Mouse (Mus musculus) heart, adult 2 months (tissue): ENCODE data around the gene Ndst2. TPM values are rescaled to one million over a fixed set of nuclear protein-coding genes. Genes with fewer than 3 reads are reported as not detected.

Experiments
- DNase-seq, 2 experiments: peaks; one replicate each; pipeline ENCODE4 v3.0.0; 2021
- H3K27ac ChIP-seq: fragments of 200-600 bp; 2 replicates; pipeline ENCODE4 v1.8.1; 2022
- H3K27me3 ChIP-seq: fragments of 200-500 bp; 2 replicates; pipeline ENCODE4 v1.6.1; 2012; ENCODE audit warnings: mild to moderate bottlenecking, low read length, inconsistent platforms, mixed read lengths; ENCODE audit not compliant: control insufficient read depth, insufficient read depth
- H3K36me3 ChIP-seq: fragments of 200-500 bp; 2 replicates; pipeline ENCODE4 v1.6.1; 2012; ENCODE audit warnings: low read length, inconsistent platforms; ENCODE audit not compliant: control insufficient read depth, insufficient read depth
- H3K4me1 ChIP-seq: fragments of 200-500 bp; 2 replicates; pipeline ENCODE4 v1.6.1; 2011; ENCODE audit warnings: low read length; ENCODE audit not compliant: control insufficient read depth, insufficient read depth
- H3K4me3 ChIP-seq: fragments of 200-600 bp; 2 replicates; pipeline ENCODE4 v1.8.1; 2022
- H3K79me2 ChIP-seq: fragments of 200-500 bp; replicated peaks from 2 replicates; pipeline ENCODE4 v1.6.1; 2012; ENCODE audit warnings: mild to moderate bottlenecking, inconsistent platforms, low read length, moderate library complexity, mixed read lengths; ENCODE audit not compliant: control insufficient read depth, insufficient read depth
- H3K9ac ChIP-seq: fragments of 200-500 bp; 2 replicates; pipeline ENCODE4 v1.6.1; 2012; ENCODE audit warnings: low read depth, mild to moderate bottlenecking, control low read depth, inconsistent platforms, low read length, mixed read lengths
- CTCF ChIP-seq: fragments of 200-600 bp; IDR thresholded peaks from 2 replicates; pipeline ENCODE4 v1.8.1; 2022; ENCODE audit warnings: antibody characterized with exemption, mild to moderate bottlenecking, moderate library complexity
- EP300 ChIP-seq: fragments of 200-500 bp; IDR thresholded peaks from 2 replicates; pipeline ENCODE4 v1.6.1; 2011; ENCODE audit warnings: low read depth, low read length, control low read depth; ENCODE audit not compliant: insufficient read depth
- POLR2A ChIP-seq: fragments of 200-500 bp; IDR thresholded peaks from 2 replicates; pipeline ENCODE4 v1.6.1; 2011; ENCODE audit warnings: mild to moderate bottlenecking, low read depth, low read length, control low read depth; ENCODE audit not compliant: insufficient read depth
- WGBS: fragments of 180-500 bp; shearing (Covaris S2); methylation state at CpG from one replicate; pipeline ENCODE4 v1.1.7; 2018; 5-methylcytosine and 5-hydroxymethylcytosine counted together
- intact Hi-C: fragments of 180-260 bp; cut with DNase I; formaldehyde crosslinking; loops from one replicate; pipeline ENCODE4 v1.15.1; 2025
- long read RNA-seq: library from polyadenylated mRNA; stranded (forward); transcript quantifications from one replicate; pipeline ENCODE4 v2.0.0, GENCODE M21; 2021
- polyA plus RNA-seq: library from polyadenylated mRNA; depleted of rRNA; stranded (reverse); fragments of >200 nt; gene quantifications from 2 replicates; pipeline ENCODE4 v1.2.3, GENCODE M21; 2012; rRNA removed
- total RNA-seq, 2 experiments: library from RNA; stranded (reverse); gene quantifications; 2 replicates each; pipeline ENCODE4 v1.2.3; 2021

Gene Ndst2
- total RNA-seq, result 1 to 10 TPM; 8.3 to 8.5 TPM
- polyA plus RNA-seq, result 15.5 and 23.7 TPM in 2 replicates
- long read RNA-seq, partial matches to known transcripts, result 0 of 6 reads
- long read RNA-seq, other reads (novel, unspliced or antisense), result 1 of 6 reads

DNA sequence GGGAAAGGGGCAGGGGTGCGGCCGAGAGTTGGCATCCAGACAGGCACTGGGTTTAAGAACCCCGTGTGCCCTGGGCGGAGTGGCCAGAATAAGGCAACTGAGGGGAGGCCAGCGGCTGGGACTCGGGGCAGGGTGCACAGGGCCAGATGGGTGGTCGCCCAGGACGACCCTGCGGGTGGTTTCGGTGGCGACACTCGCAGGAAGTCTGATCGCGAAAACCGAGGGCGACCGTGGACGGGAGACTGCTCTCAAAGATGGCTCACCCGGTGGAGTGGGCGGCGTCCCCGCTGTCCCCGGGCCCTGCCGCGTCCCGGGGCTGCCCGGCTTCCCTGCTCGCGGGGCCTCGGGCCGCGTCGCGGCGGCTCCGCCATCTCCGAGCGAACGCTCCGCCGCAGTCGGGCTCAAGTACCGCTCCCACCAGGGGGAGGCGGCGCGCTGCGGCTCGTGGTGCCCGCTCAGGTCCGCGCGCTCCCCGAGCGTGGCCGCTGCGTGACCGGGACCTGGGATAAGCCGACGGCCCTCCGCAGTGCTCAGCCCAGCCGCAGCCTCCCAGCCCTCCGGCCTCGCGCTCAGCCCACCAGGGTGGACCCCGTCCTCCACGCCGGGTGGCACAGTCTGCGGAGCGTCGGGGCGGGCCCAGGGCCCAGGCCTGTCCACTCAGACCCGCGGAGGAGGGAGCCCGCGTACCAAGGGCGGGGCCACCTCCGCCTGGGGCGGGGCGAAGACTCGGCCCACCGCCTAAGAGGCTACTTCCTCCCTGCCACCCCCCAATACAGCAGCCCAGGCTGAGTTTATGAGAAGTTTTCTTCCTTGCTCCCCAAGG lies at the start of gene Ndst2:
Gene Ndst2, minus strand, starts transcription at position 611 of the 823 bp plus-strand sequence.
- DNase-seq, result peak; percentile 94
- peaks cover 3% of the 10 kb centered on the region; the same call in 1 of the 2 replicates for H3K79me2 ChIP-seq
- H3K4me3 ChIP-seq, result peak within 1 kb of the TSS; percentile 94
- no peaks in the 10 kb centered on the region for H3K27me3 ChIP-seq
- H3K4me1 ChIP-seq, result peaks cover 7% of the 10 kb centered on the region
- H3K9ac ChIP-seq, result peak within 1 kb of the TSS; percentile 96
- intact Hi-C loops, result loop anchor here (10.0 kb wide), 1 partner anchor 141 kb away; no protein-coding TSS in a partner anchor
- TF ChIP-seq EP300, result no peak; the same call in 1 of the 2 replicates
- peak; percentile 68 for TF ChIP-seq POLR2A
- peak; percentile 36 for TF ChIP-seq CTCF
- H3K36me3 ChIP-seq, result no peaks in the 10 kb centered on the region
- peak within 1 kb of the TSS; percentile 98 for H3K27ac ChIP-seq
- under 1% methylated on average over 79 of the region's 81 CpGs for WGBS

DNA sequence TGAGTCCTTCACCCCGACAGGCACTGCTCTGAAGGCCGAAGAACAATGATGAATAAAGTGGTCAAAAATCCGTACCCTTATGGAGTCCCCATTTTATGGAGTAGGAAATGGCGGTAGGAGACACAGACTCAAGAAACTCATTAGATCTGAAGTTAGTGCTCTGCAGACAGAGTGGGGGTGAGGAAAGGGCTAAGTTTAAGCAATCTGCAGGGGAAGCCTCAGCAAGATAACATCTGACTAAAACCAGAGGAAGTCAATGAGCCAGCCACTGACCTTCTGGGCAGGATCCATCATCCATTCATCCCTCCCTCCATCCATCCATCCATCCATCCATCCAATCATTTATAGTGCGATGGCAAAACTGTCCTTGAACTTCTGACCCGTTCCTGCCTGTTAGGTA lies 49.2 kb upstream of the Ndst2 start:
- Histone ChIP-seq H3K4me3 (no peak overlapping the region), H3K27me3 (no peaks in the 10 kb centered on the region), H3K9ac (no peak overlapping the region), H3K79me2 (peaks cover 1% of the 10 kb centered on the region; the same call in 1 of the 2 replicates), H3K36me3 (peaks cover 12% of the 10 kb centered on the region), H3K27ac (no peak overlapping the region), H3K4me1 (peaks cover 21% of the 10 kb centered on the region)
- DNase-seq, result no peak
- TF ChIP-seq POLR2A (no peak), CTCF (no peak), EP300 (no peak)
- WGBS, result 96% methylated on average over 6 of the region's 6 CpGs
- intact Hi-C loops, result no loop called here

DNA sequence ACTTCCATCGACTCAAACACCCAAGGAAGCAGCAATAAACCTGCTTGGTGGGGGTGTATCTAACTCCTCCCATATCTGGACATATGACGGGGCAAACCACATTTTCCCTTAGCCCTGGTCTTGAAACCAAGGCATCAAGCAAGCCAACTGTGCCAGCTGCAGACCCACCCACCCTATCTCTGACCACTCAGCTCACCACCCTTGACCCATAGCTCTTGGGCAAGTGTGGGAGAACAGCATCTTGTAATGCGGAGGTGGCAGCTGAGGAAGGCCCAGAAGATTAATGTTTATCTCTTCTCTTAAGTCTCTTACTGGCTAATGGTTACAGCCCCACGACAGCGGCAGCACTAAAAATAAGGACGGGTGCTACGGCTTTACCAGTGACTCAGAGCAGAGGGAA lies 48.5 kb upstream of the Ndst2 start:
- H3K27ac ChIP-seq, result no peak overlapping the region
- H3K79me2 ChIP-seq, result peaks cover 4% of the 10 kb centered on the region
- H3K9ac ChIP-seq, result no peak overlapping the region
- H3K36me3 ChIP-seq, result peaks cover 12% of the 10 kb centered on the region
- no peak for TF ChIP-seq EP300
- no peak for TF ChIP-seq POLR2A
- TF ChIP-seq CTCF, result no peak
- no peak overlapping the region for H3K4me3 ChIP-seq
- no peak for DNase-seq
- H3K4me1 ChIP-seq, result peaks cover 18% of the 10 kb centered on the region
- WGBS, result 81% methylated on average over 7 of the region's 7 CpGs
- intact Hi-C loops, result no loop called here
- H3K27me3 ChIP-seq, result no peaks in the 10 kb centered on the region

DNA sequence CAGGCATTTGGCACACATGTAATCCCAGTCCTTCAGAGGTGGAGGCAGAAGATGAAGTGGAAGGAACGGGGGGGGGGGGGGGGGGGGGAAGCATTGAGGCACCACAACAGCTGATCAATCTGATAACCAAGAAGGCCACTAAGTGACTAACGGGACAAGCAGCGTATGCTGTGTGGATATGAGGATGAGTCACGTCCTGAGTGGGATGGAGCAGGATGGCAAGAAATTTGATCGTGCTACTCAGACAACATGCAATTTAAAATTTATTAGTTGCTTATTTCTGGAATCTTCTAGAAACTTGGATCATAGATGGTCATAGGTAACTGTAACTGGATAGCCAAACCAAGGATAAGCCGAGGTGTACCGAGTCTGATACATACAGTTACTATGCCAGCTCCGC lies 45.9 kb upstream of the Ndst2 start:
- peaks cover 3% of the 10 kb centered on the region; the same call in 1 of the 2 replicates for H3K36me3 ChIP-seq
- H3K27me3 ChIP-seq, result no peaks in the 10 kb centered on the region
- H3K79me2 ChIP-seq, result peaks cover 7% of the 10 kb centered on the region
- H3K9ac ChIP-seq, result no peak overlapping the region
- TF ChIP-seq EP300 (no peak), CTCF (no peak), POLR2A (no peak)
- WGBS, result 68% methylated on average over 8 of the region's 8 CpGs
- H3K4me1 ChIP-seq, result peaks cover 4% of the 10 kb centered on the region
- no peak overlapping the region for H3K4me3 ChIP-seq
- intact Hi-C loops, result no loop called here
- DNase-seq, result no peak
- H3K27ac ChIP-seq, result no peak overlapping the region

DNA sequence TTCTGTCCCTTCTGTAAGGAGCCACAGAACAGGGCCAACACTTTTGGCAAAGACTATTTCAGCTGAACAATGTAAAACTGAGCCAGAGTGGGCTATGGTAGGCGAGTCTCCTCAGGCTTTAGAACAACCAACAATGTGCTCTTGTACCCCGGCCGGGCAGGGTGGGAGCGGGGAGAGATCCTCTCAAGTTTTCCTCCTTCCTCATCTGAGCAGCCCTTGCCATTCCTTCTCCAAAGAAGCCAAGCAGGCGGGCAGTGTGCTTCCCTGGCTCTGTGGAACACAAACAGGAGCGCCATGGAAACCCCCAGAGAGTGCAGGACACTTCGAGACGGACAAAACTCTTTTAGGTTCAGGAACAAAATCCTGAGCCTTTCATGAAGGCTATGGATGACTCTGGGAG lies 44.1 kb upstream of the Ndst2 start:
- H3K4me1 ChIP-seq, result peaks cover 1% of the 10 kb centered on the region
- no peak for TF ChIP-seq CTCF
- TF ChIP-seq EP300, result no peak
- TF ChIP-seq POLR2A, result no peak
- H3K9ac ChIP-seq, result no peak overlapping the region
- intact Hi-C loops, result no loop called here
- H3K79me2 ChIP-seq, result peaks cover 7% of the 10 kb centered on the region
- DNase-seq, result no peak
- peaks cover 3% of the 10 kb centered on the region; the same call in 1 of the 2 replicates for H3K36me3 ChIP-seq
- 89% methylated on average over 8 of the region's 8 CpGs for WGBS
- no peaks in the 10 kb centered on the region for H3K27me3 ChIP-seq
- H3K27ac ChIP-seq, result no peak overlapping the region
- no peak overlapping the region for H3K4me3 ChIP-seq

DNA sequence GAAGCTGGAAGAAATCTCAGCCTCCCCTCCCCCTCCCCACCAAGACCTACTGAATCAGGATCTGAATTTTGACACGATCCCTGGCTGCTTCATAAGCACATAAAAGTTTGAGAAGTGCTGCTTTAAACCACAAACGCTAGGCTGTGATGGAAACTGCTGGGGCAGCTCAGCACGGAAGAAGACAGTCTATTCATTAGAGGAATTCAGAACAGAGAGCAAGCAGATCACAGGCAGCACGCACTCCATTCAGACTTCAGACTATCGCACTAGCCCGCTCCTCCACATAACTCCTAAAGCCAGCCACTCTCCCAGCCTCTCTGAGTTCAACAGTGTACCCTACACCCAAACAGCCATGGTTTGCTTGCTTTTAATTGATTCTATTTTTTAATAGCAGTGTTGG lies 41.3 kb upstream of the Ndst2 start:
- WGBS, result 45% methylated on average over 6 of the region's 6 CpGs
- TF ChIP-seq EP300 (no peak), POLR2A (no peak)
- intact Hi-C loops, result no loop called here
- no peak overlapping the region for H3K27ac ChIP-seq
- no peak for DNase-seq
- H3K36me3 ChIP-seq, result peaks cover 2% of the 10 kb centered on the region; the same call in 1 of the 2 replicates
- peaks cover 7% of the 10 kb centered on the region for H3K4me1 ChIP-seq
- H3K27me3 ChIP-seq, result no peaks in the 10 kb centered on the region
- H3K79me2 ChIP-seq, result peaks cover 7% of the 10 kb centered on the region
- no peak overlapping the region for H3K9ac ChIP-seq
- no peak overlapping the region for H3K4me3 ChIP-seq
